Mouse (Mus musculus): ENCODE measurements around the gene Tmed8. TPM values are rescaled to one million over a fixed set of nuclear protein-coding genes. Genes with fewer than 3 reads are reported as not detected.
"Not testable (repeated sequence)": the region's sequence is repeated elsewhere in the genome, so short reads cannot be mapped to it uniquely, and the experiment has no call there.

Gene Tmed8
- total RNA-seq (2021): 10 to 100 TPM; 27.6 to 28.9 TPM

DNA sequence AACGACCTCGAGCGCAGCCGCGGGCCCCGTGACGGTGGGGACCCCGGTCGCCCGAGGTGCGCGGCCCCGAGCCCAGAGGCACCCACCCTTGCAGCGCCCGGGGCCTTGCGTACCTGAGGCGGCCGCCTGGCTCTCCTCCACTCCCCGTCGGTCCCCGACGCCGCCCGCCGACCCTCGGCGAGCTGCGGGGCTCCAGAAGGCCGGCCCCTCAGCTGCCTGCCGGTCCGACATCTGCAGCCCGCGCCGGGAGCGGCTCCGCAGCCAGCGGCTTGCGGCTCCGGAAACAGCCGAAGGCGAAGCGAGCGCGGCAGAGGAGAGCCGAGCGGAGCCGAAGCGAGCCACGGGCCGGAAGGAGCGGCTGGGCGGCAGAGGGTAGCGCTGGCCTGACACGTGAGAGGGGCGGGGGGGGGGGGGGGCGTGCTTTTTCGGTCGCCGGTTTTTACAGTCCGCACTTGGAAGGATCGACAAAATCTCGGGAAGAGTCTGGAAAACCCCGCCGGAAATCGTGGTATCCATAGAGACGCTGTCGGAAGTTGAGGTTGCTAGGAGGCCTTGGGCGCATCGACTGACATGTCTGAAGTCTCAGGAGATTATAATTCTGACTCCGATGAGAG lies at the start of gene Tmed8:
Tmed8 (minus strand) TSS at position 482 of the 614 bp plus-strand sequence.
- DNase-seq (ENCODE audit: extremely low spot score in 1 of 2, low spot score in 1 of 2): peak; percentile 56 to 59

DNA sequence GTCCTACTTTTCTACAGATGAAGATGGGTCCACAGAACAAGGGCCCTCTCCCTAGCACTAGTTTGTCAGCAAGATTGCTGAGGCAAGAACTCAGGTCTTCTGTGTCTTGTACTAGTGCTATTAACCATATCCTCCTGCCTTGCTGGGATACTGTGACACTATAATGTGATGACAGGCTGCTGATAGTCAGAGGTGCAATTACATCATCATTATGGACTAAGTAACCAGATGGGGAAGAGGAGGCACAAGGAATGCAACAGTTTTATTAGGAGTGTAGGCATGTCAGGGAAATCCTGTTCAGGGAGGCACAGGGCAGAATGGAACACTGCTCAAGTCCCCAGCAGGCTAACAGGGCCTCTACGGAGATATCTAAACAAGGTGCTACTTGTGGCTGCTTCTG lies 38.4 kb upstream of the Tmed8 start, which contains the start of gene Noxred1:
Noxred1 (minus strand) TSS at position 101 of the 400 bp plus-strand sequence.
- DNase-seq (ENCODE audit: extremely low spot score in 1 of 2, low spot score in 1 of 2): no peak

DNA sequence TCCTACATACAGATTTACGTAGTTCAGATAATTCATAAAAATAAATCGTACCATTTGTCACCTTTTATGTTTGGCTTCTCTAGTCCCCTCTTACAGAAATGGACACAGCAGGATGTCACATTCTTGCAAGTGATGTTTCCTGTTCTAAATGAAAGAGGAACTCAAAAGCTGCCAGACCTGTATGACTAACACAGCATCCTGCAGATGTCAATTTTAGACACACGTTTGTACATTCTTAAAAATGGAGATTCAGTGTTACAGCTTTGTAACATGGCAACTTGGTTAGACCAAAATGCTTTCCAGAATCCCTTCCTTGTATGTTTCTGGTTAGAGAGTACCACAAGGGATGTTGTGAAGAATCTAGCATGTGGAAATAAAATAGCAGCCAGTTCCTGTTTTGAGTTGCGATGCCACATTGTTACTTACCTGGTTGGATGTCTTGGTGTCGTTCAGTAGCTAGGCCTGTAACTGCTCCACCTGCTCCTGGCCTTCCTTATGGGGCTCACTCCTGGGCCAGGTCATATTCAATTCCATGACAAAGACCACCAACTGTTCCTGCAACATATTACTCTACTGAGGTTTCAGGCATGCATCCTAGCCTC lies 36.7 kb upstream of the Tmed8 start:
- DNase-seq (ENCODE audit: extremely low spot score in 1 of 2, low spot score in 1 of 2): no peak

DNA sequence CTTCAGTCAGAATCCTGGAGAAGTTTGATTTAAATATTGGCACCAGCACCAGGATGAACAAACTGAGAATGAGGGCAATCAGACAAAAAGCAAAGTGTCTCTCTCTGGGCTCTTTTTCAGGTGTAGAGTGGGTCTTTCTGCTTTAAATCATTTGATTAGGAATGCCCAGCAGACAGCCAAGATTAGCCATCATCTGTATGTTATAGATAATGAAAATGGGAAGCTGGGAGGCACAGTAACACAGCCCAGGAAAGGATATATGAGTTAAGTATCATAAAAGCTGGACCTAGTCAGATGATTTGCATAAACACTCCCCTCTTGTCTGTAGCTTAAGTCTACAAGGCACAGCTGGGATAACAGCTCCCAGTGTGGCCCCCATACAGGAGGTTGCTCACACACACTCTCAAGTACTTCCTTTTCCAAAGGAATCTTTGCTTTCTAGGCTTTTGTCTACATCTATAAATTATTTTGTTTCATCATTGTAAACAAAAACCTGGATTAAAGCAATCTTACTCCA lies 30.2 kb upstream of the Tmed8 start:
- no peak for DNase-seq (ENCODE audit: extremely low spot score in 1 of 2, low spot score in 1 of 2)

DNA sequence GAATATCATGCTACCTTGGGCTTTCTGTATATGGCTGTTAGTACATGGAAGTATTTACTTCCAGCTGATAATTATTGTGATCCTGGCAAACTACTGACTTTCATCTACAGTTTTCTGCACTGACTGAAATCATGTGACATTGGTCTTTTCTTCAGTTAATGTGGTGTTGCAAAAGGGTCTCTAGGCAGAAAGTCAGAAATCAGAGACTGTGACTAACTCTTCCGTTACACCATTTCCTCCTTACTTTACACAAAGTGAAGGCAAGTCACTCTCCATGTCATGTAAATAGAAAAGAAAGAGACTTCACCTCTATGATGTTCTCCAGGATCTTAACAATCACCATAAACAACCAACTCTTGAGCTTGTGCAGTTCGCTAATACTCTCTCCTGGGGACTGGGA lies 29.4 kb upstream of the Tmed8 start:
- no peak for DNase-seq (ENCODE audit: extremely low spot score in 1 of 2, low spot score in 1 of 2)

DNA sequence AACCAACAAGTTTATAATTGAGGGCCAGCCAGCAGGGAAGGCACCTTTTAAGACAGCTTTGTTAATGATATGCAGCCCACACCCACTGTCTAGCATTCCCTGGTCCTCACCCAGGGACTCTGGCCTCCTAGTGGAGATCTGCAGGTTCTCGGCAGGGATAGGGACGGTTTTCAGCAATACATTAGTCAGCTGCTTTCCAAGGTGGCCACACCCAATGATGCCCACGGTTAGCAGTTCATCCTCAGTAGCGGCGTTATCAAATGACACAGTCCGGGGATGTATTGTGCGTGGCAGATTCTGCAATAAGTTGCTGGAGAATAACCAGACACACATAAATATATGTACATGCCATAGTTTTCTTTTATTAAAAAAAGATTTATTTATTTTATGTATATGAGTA lies 26.5 kb upstream of the Tmed8 start:
- no peak for DNase-seq (ENCODE audit: extremely low spot score in 1 of 2, low spot score in 1 of 2)

DNA sequence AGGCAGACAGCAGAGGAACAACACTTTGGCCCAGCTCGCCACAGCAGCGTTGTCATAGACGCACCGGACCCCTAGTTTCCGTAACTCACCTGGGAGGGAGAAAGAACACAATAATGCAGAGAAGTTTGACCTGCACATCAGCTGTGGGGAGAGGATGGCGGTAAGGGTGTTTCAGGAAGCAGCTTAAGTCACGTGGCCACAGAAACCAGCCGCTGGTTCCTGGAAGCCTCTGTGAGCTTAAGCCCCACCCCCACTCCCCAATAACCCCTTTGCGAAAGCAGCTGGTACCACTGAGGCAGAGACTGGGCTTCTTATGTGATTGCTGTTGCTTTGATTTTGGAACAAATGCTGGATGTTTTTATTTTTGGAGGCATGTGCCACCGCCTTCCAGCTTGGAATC lies 24.7 kb upstream of the Tmed8 start:
- no peak for DNase-seq (ENCODE audit: extremely low spot score in 1 of 2, low spot score in 1 of 2)

DNA sequence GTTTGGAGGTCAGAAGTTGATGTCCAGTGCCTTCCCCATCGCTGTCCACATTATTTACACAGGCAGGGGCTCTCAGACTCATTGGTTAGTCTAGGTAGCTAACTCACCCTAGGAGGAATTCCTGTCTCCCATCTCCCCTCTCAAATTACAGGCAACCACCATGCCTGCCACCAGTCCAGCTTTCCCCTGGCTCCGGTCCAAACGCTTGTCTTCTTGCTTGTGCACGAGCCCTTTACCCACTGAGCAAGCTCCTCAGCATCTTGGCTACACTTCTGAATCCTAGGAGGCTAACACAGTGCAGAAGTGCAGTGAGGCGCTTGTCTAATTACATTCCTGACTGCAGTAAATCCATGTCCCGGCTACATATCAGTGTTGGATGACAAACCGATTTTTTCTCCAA lies 19.1 kb upstream of the Tmed8 start:
- DNase-seq (ENCODE audit: extremely low spot score in 1 of 2, low spot score in 1 of 2): no peak

DNA sequence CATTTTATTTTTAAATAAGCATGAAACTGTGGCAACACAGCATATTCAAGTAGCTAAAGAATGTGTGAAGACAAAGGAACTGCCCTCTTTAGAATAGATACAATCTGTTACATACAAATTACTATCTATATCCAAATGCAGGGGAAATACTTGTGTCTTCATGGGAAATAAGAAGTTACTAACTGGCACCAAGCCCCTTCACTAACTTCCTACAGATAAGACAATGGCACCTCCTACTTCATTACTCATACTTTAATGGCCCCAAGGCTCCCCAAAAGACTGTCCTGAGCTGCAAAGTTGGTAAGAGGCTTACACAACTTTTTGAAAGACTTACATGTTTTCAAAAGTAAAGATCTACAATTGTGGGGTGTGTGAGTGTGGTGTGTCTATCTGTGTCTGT lies 17.3 kb upstream of the Tmed8 start:
- no peak for DNase-seq (ENCODE audit: extremely low spot score in 1 of 2, low spot score in 1 of 2)

DNA sequence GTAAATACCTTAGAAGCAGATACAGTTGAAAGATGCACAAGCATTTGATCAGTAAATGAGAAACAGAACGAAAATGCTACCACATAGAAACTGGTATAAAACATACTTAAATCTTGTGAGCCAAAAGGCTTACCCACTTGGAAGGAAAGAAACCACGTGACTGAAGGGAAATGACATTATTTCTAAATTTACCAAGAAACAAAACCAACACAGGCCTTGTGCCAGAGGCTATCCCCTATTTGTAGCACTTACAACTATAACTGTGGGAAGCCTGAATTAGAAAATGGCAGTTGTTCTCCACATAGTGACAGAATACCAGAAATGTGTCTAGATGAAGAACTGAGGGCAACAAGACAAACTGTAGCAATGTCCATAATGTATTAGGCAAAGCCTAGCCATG lies 15.8 kb upstream of the Tmed8 start:
- no peak for DNase-seq (ENCODE audit: extremely low spot score in 1 of 2, low spot score in 1 of 2)

DNA sequence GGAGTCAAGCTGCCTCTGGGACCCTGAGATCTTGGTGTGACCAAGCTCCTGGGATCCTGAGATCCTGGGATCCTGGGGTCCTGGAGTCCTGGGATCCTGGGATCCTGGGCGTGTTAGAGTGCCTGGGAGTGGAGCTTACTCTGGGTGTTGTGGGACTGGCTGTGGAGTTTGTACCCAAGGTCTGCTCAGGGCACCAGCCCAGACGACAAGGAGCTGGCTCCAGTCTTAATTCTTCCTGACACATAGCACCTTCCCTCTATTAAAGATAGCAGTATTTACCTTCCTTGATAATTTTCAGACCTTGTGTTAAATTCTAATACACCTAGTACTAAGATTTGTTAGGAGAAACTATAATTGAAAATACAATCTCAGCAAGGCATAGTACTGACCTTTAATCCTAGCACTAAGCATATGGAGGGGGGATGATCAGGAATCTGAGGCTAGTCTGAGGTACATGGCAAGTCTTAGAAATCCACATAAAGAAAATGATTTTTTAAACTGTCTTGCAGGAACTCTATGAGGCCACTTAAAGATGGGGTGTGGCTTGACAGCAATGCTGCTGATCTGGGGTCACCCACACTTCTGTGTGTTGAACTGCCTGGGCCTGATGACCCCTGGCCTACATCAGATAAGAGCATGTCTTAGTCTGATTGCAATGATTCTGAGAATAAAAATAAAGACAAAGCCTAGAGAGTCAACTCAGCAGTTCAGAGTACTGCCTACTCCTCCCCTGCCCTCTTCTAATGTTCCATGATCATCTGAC lies 12.8 kb upstream of the Tmed8 start:
- DNase-seq (ENCODE audit: extremely low spot score in 1 of 2, low spot score in 1 of 2): no peak

DNA sequence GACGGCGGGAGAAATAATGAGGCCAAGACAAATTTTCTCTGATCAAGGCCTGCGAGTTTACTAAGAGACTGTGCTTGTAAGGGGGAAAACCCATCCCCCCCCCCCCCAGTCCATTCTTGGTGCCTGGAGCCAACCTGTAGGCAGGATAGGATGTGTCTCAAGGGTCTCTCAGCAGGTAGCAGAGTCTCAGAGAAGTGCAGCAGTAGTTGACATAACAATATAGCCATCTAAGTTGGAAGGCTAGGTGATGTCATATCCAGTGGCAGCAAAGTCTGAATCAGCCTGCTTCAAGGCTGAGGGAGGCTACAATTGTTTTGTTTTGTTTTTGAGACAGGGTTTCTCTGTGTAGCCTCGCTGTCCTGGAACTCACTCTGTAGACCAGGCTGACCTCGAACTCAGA lies 5.5 kb upstream of the Tmed8 start:
- not testable (repeated sequence) for DNase-seq (ENCODE audit: extremely low spot score in 1 of 2, low spot score in 1 of 2)

DNA sequence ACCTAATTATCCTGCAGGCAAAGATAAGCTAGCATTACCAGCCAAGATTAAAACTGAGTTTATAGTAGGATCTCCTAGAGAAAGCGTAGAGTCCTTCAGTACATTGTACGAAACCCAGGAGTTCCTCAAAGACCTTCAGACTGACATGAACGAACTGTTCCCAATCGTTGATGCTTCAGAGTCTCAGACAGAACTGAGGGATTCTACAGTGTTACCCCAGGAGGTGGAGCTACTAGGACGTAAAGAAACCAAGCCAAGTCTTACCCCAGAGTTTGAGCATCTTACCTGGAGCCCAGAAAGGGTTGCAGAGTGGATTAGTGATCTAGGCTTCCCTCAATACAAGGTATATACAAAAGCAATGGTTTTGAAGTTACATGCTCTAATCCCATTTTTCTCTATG lies 1.4 kb upstream of the Tmed8 start:
- DNase-seq (ENCODE audit: extremely low spot score in 1 of 2, low spot score in 1 of 2): no peak

DNA sequence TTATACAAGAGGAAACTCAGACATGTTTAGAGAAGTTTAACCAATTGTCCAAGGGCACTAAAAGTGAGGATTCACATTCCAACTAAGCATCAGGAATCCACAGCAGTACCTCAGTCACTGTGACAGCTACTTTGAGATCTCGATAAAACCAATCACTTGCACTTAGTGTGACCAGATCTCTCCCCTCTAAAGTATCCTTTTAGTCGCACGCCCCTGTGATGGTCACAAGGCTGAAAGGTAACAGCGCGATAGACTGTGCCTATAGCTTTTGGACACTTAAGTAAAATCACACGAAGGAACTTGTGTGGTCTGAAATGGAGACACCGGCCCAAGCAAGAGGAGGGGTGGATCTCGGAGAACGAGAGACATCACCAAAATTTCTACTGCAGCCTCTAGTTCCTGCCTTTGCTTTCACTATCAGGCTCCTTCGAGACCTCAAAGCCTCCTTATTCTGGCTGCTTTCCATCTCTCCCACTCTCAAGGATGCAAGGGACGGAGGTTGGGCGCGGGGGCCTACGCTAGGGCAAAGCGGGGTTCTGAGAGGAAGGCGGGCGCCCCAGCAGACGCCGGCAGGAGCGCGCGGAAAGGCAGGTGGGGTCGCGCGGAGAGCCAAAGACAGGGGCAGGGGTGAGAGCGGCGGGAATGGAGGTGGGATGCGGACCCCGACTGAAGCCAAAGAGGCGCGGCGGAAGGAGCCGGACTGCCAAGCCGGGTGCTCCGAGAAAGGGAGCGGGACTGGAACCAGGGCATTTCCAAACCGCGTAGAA lies 865 bp downstream of the Tmed8 start, which contains the start of gene Samd15:
Samd15 (plus strand) TSS at position 518 of the 767 bp plus-strand sequence.
- DNase-seq (ENCODE audit: extremely low spot score in 1 of 2, low spot score in 1 of 2): peak; percentile 35 to 39

DNA sequence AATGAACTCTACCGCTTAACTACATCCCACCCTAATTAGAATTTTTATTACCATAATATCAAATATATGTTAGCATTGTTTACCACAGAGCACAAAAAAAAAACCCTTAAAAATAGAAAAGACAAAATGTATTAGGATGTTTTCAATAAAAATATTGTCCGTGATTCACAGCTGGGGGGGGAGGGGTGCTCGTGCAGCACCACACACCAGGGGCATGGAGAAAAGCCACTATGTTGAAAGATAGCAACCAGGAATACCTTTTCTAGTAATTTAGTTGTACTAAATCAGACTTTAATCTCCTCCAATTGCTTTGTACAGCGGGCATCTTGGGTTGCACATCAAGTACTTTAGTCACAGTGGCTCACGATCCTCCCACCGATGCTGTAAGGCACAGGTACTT lies 1.5 kb downstream of the Tmed8 start:
- DNase-seq (ENCODE audit: extremely low spot score in 1 of 2, low spot score in 1 of 2): no peak

DNA sequence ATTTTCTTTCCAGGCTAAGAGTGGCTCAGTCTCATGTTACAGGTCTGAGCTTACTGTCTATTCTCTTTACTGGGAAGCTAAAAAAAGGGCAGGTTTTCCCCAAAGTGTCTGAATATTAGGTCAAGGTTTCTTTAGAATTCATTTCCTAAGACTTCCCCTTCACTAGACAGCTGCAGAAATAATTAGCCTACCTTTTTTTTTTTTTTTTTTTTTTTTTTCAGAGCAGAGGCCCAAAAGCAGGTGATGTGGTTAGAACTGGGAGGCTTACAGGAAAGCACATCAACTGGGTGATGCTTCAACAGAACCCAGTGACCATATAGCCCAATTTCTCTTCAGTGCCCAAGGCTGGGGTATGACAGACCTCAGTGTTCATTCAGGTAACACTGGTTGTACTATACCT lies 3.9 kb downstream of the Tmed8 start:
- no peak for DNase-seq (ENCODE audit: extremely low spot score in 1 of 2, low spot score in 1 of 2)

DNA sequence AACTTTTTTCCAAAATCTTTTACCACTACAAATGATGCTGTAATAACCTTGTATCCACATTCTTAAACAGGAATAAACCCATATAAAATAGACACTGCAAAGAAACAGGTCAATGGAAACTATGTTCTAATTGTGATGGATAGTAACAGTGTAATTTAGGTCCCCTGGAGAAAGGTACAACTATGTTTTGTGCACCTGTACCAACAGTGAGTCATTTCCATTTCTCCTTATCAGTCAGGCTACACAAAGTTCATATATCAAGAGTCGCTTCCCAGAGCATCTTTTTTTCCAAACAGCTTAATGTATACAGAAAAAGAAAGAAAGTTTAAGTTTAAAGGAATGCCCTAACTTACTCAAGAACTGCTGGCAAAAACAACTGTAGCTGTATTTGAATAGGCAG lies 5.2 kb downstream of the Tmed8 start:
- DNase-seq (ENCODE audit: extremely low spot score in 1 of 2, low spot score in 1 of 2): no peak

DNA sequence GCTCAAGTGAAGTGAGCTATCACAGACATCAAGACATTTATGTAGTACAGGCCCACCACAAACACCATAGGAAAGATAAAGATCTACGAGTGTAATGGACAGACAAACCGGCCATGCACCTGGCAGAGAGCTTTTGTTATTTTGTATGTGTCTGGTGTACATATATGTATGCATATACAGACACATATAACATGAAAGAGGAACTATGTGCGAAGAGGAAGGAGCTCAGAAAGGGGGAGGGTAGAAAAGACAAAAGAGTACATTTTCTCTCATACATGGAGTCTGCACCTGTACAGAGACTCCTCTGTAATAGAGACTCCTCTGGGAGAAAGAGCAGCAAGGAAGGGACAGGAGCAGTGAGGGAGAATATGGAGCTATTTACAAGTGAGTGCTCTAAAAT lies 7.2 kb downstream of the Tmed8 start:
- no peak for DNase-seq (ENCODE audit: extremely low spot score in 1 of 2, low spot score in 1 of 2)

DNA sequence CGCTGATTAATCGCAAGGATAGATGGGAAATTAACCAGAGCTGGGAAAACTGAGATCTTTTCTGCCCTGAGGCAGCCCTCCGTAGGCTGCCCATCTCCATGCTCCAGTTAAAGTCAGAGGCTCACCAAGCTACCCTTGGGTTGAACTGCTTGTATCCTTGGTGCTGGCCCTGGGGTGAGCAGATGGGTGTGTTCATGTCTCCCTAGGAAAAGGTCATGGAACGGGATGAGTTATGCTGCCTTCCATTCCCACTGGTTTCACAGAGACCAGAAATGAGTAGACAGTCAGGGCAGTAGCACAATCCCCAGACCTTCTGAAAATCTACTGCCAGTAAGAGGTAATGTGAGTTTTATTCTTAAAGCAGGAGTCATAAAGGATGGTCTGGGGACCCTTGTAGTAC lies 22.6 kb downstream of the Tmed8 start:
- DNase-seq (ENCODE audit: extremely low spot score in 1 of 2, low spot score in 1 of 2): no peak

DNA sequence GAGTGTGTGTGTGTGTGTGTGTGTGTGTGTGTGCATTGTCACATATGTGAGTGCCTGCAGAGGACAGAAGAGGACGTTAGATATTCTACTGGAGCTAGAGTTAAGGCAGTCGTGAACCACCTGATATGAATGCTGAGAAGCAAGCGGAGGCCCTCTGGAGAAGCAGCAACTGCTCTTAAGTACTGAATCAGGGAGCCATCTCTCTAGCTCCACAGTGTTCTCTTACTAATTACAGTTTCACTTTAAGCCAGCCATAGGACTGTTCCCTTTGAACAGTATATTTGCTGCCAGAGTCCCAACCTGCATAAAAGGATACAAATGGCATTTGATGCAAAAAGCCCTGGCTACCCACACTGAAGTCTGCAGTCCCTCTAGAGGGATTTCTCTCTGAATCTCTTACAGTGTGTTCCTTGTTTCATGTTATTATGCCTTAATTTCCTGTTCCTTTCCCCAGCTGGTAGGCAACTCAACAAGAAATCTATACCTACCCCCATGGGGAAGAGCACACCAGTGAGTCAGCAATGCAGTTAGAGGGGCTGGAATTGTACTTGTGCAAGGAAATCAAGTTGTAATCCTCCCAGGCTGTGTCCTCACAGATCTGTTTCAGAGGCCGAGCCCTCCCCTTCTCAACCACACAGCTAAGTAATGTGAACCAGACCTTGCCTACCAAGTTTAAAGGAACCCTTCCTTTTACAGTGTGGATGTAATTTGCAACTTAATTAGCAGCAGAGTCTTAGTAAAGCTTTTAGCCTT lies 24.9 kb downstream of the Tmed8 start:
- no peak for DNase-seq (ENCODE audit: extremely low spot score in 1 of 2, low spot score in 1 of 2)
